Mouse (Mus musculus) small intestine, adult 2 months (tissue): ENCODE measurements around the gene Tead3.

Source experiments
- CTCF ChIP-seq: fragments of 200-500 bp; IDR thresholded peaks from 2 replicates; pipeline ENCODE4 v1.5.1; 2012; ENCODE audit warnings: low read depth, mild to moderate bottlenecking, control low read depth, inconsistent platforms, low read length, moderate library complexity, mixed read lengths; ENCODE audit not compliant: insufficient replicate concordance, insufficient read length; ENCODE audit errors: extremely low read depth
- POLR2A ChIP-seq: fragments of 200-500 bp; IDR thresholded peaks from 2 replicates; pipeline ENCODE4 v1.6.1; 2012; ENCODE audit warnings: low read depth, mild to moderate bottlenecking, control low read depth, inconsistent platforms, low read length, moderate library complexity

- TF ChIP-seq POLR2A (no peak), CTCF (no peak)
Observed at GRCm38 (mm10) chr17:28375592-28376061, 25.0 kb upstream of the Tead3 start.
